Mouse (Mus musculus) gastrocnemius, adult 2 months (tissue): Measurements from ENCODE around the gene Zfp276. TPM values are rescaled to one million over a fixed set of nuclear protein-coding genes. Genes with fewer than 3 reads are reported as not detected.

Experiments used
- DNase-seq: peaks from one replicate; pipeline ENCODE4 v3.0.0; 2022
- H3K27ac ChIP-seq: fragments of 200-600 bp; 2 replicates; pipeline ENCODE4 v1.8.1; 2022; ENCODE audit warnings: mild to moderate bottlenecking
- H3K4me3 ChIP-seq: fragments of 200-600 bp; 2 replicates; pipeline ENCODE4 v1.8.1; 2022; ENCODE audit warnings: mild to moderate bottlenecking, moderate library complexity
- CTCF ChIP-seq: fragments of 200-600 bp; IDR thresholded peaks from 2 replicates; pipeline ENCODE4 v1.8.1; 2022; ENCODE audit warnings: antibody characterized with exemption, mild to moderate bottlenecking, moderate library complexity
- intact Hi-C: fragments of 180-260 bp; cut with DNase I; formaldehyde crosslinking; loops from one replicate; pipeline ENCODE4 v1.15.1; 2025
- total RNA-seq, 2 experiments: library from RNA; stranded (reverse); gene quantifications; 2 replicates each; pipeline ENCODE4 v1.2.3; 2021

Gene Zfp276
- total RNA-seq, 2 experiments from 2014 or later: 5.2 to 8.1 TPM

GRCm38 (mm10) chr8:123232553-123232952 is 21.4 kb upstream of the Zfp276 start:
- no peak overlapping the region for H3K4me3 ChIP-seq
- DNase-seq: no peak
- TF ChIP-seq CTCF: no peak
- no peak overlapping the region for H3K27ac ChIP-seq
- intact Hi-C loops: no loop called here

GRCm38 (mm10) chr8:123233300-123233699 is 20.7 kb upstream of the Zfp276 start:
- H3K4me3 ChIP-seq: no peak overlapping the region

GRCm38 (mm10) chr8:123233760-123234159 is 20.2 kb upstream of the Zfp276 start:
- TF ChIP-seq CTCF: no peak
- no peak overlapping the region for H3K4me3 ChIP-seq
- H3K27ac ChIP-seq: no peak overlapping the region
- intact Hi-C loops: no loop called here
- DNase-seq: no peak

More at GRCm38 (mm10) chr8:123233300-123233699, 20.7 kb upstream of the Zfp276 start:
- no peak overlapping the region for H3K27ac ChIP-seq
- no peak for DNase-seq
- intact Hi-C loops: no loop called here
- TF ChIP-seq CTCF: no peak

GRCm38 (mm10) chr8:123234918-123235519 is 19.0 kb upstream of the Zfp276 start:
- TF ChIP-seq CTCF: no peak
- H3K4me3 ChIP-seq: peak overlapping the region; percentile 76
- intact Hi-C loops: no loop called here
- 0 out of 2 replicates have a peak overlapping the region, but pooled peaks have one; percentile 86 for H3K27ac ChIP-seq
- no peak for DNase-seq

GRCm38 (mm10) chr8:123235520-123236497 is 18.2 kb upstream of the Zfp276 start, which contains the start of gene Spata2l:
Gene Spata2l, minus strand, starts transcription at chr8:123236233.
- intact Hi-C loops: no loop called here
- H3K27ac ChIP-seq: peak within 1 kb of the TSS; percentile 86
- TF ChIP-seq CTCF: peak; percentile 52
- peak within 1 kb of the TSS; percentile 76 for H3K4me3 ChIP-seq
- peak; percentile 91 for DNase-seq

- Histone ChIP-seq H3K4me3 (no peak overlapping the region), H3K27ac (no peak overlapping the region)
- TF ChIP-seq CTCF: no peak
- DNase-seq: no peak
- intact Hi-C loops: no loop called here
These were observed 14.6 kb upstream of the Zfp276 start for GRCm38 (mm10) chr8:123239398-123239797.

- H3K27ac ChIP-seq: no peak overlapping the region
- no peak for TF ChIP-seq CTCF
- DNase-seq: no peak
- no peak overlapping the region for H3K4me3 ChIP-seq
- intact Hi-C loops: no loop called here
These were observed 11.7 kb upstream of the Zfp276 start for GRCm38 (mm10) chr8:123242107-123242923.

GRCm38 (mm10) chr8:123243053-123243452 is 10.9 kb upstream of the Zfp276 start:
- Histone ChIP-seq H3K4me3 (no peak overlapping the region), H3K27ac (no peak overlapping the region)
- no peak for DNase-seq
- intact Hi-C loops: no loop called here
- no peak for TF ChIP-seq CTCF

GRCm38 (mm10) chr8:123244382-123244781 is 9.6 kb upstream of the Zfp276 start:
- intact Hi-C loops: no loop called here
- TF ChIP-seq CTCF: no peak
- no peak for DNase-seq
- no peak overlapping the region for H3K4me3 ChIP-seq
- H3K27ac ChIP-seq: no peak overlapping the region

- Histone ChIP-seq H3K27ac (no peak overlapping the region), H3K4me3 (no peak overlapping the region)
- TF ChIP-seq CTCF: no peak
- intact Hi-C loops: no loop called here
- no peak for DNase-seq
These were observed 8.5 kb upstream of the Zfp276 start for GRCm38 (mm10) chr8:123245543-123245942.

GRCm38 (mm10) chr8:123247748-123248147 is 6.2 kb upstream of the Zfp276 start:
- DNase-seq: no peak
- TF ChIP-seq CTCF: no peak
- Histone ChIP-seq H3K27ac (no peak overlapping the region), H3K4me3 (no peak overlapping the region)
- intact Hi-C loops: no loop called here

- no peak for TF ChIP-seq CTCF
- Histone ChIP-seq H3K4me3 (no peak overlapping the region), H3K27ac (no peak overlapping the region)
- DNase-seq: peak; percentile 38
- intact Hi-C loops: no loop called here
These were observed 5.4 kb upstream of the Zfp276 start for GRCm38 (mm10) chr8:123248596-123248995.
